Mouse (Mus musculus): Measurements from ENCODE around the gene Pax2.

DNA sequence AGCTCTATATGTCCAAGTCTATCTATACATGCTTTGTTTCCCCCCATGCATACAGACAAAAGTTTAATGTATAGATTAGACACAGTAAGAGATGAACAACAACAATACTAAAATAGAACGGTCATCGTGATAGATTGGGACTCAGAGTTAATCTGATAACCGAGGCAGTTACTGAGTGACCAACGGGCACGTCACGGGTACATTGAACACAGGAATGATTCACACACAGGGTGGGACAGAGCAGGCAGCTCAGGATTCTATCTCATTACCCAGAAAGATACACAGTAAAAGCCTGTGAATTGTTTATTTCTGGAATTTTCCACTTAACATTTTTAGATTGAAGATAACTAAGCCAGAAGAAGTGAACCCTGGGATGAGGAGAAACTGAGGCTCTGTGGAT, 42.9 kb downstream of the Pax2 start:
- TF ChIP-seq POLR2A (IDR thresholded peaks at IDR 0.05; ENCODE audit: insufficient read depth, low read depth, low read length) (no peak), CTCF (IDR thresholded peaks at IDR 0.05; ENCODE audit: insufficient read depth, low read depth, low read length) (no peak)
